Mouse (Mus musculus) ovary, adult 18-20 months (tissue): ENCODE results near the gene Angptl2.
"Not testable (repeated sequence)": the region's sequence is repeated elsewhere in the genome, so short reads cannot be mapped to it uniquely, and the experiment has no call there.

Experiments used
- DNase-seq: peaks from one replicate; pipeline ENCODE4 v3.0.0; 2022; ENCODE audit warnings: low spot score, mixed read lengths

Angptl2 gene

DNA sequence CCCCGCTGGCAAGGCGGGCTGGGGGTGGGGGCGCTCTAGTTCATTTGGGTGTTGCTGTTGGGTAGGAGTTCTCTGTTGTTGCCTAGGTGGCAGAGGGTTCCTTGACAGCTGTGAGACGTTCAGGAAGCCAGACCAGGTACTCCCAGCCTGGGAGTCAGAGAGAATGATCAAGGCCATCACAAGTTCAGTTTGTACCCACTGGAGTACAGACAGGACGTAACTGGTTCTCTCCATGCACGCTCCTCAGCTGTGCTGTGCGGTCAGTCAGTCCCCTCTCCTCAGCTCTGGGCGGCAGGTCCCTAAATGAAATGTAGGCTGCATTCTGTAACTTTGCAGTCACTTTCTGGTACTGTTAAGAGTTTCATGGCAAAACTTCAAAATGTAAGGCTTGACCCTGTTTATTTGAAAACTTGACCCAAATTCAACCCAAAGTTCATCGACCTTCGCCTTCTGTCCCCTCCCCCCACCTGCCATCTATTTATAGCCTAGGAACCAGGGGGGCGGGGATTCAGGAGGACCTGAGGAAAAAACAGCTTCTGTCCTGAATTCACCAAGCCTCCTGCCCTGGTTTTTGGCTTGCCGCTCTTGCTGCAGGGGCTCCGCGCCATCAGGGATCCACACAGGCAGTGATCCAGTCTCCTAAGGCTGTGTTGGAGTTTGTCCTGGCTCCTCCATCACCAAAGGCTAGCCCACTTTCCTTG lies 15.4 kb upstream of the Angptl2 start:
- DNase-seq = no peak

DNA sequence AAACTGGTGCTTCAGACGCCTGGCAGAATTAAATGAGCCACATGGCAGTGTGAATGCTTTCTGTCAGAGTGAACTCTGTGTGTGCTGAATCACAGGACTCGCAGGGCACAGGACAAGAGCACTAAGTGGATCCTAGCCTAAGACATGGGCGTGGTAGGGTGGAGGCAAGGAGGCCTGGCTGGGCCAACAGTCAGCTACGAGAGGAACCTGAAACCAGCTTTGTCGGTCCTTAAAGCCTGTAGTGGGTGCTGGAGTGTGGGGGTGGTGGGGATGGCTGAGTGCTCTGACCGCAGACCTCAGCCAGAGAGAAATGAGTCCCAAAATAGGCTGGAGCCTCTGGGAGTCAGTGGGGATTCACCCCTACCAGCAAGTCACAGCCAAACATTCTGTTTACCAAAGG lies 12.6 kb upstream of the Angptl2 start:
- DNase-seq = no peak

DNA sequence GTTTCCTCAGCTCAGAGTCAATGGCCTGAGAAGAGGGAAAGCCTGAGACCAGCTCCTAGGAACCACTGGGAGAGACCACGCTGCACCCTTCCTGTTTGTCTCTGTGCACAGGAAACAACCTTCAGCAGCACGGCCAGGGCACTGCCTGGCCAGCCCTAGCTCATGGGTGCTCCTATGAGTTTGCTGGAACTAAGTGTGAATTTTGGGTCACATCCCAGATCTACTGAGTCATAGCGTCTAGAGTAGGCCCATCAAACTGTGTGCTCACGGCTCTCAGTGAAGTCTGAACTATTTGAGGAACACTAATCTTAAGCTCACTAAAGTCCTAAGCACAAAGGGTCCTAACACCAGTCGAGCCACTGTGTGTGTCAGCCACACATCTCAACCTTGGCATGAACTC lies 10.9 kb upstream of the Angptl2 start:
- no peak for DNase-seq

DNA sequence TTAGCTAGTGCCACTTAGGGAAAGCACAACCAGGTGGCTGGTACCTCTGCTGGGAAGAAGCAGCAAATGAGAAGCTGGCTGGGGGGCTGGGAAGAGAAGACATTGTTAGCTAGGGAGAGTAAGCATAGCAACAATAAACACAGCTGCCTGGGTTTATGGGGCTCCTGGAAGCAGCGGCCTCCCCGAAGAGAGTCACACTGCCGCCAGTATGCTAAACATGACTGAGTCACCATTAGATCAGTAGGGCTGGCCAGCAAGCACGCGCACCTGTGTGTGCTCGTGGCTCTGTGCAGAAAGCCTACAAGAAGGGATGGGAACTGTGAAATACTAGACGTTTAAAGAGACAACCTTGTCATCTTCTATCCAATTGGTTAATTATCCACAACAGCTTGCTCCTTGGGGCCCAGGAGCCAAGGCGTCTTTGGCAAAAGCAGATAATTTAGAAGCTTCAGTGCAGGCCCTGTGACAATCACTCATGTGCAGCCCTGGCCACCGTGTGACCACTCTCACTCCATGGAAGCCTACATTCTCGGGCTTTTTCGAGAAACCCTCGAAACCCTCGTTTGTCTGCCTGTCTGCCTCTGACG lies 9.8 kb upstream of the Angptl2 start:
- DNase-seq = no peak

DNA sequence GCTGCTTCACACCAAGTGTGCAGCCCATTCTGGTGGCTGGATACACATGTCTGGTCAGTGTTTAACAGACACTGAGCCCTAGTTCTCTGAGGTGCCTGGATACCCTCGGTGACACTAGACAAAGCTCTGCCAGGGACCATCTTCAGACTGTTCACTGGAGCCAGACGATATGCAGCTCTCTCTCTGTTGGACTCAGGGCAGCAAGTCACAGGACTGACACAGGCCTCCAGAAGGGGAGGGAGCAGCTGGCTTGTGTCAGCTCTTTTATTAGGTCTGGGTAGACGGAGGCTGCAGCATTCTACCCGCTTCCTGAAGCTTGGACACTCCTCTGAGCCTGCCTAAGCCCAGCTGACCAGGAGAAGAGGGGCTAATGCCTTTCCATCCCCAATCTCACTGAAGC lies 8.8 kb upstream of the Angptl2 start:
- no peak for DNase-seq

DNA sequence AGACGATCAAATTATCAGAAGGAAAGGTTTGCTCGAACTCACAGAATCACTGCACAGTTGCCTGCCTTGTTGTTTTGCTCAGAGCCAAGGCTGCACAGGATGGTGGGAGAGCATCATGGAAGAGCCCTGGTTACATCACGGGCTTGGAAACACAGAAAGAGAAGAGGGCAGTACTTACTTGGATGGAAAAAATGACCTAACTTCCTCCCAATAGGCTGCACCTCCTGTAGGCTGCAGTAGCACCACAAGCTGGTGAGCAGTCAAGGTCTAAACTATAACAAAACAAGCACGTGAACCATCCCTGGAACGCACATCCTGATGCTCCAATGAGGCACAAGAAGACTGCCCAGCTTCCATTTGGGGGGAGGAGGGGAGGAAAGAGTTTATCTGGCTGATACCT lies 7.7 kb upstream of the Angptl2 start:
- DNase-seq = no peak

DNA sequence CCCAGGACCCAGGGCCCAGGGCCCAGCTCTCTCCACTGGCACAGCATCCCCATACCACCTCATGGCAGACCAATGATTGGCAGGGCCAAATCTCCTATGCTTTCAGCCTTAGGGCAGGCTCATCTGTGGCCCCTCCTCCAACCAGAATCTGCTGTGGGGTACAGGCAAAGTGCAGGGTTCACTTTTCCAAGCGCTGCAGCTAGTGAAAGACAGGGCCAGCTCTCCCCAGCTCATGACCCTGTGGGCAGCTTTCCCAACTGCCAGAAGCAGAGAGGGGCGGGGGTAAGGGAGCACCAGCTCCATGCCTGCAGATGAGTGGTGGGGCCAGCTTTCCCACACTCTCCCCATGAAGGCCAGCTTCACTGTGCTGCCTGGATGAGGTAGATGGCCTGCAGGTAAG lies 5.0 kb upstream of the Angptl2 start:
- no peak for DNase-seq

DNA sequence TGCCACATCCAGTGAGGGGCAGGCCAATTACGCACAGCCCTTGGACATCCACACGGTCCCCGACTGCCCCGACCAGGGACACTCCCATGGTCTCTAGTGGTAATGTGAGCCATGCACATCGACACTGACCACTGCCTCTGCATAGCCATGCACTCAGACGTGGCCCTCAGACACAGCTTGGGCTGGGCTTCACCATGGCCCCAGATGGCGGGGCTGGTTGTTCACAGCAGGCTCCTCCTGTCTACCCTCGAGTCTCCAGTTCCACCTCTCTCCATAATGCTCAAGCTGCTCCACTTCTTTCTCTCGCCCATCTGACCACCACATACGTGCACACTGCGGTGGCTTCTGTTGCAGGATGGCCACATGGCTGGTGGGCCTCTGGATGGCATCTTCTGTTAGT lies 4.6 kb upstream of the Angptl2 start:
- DNase-seq = not testable (repeated sequence)

DNA sequence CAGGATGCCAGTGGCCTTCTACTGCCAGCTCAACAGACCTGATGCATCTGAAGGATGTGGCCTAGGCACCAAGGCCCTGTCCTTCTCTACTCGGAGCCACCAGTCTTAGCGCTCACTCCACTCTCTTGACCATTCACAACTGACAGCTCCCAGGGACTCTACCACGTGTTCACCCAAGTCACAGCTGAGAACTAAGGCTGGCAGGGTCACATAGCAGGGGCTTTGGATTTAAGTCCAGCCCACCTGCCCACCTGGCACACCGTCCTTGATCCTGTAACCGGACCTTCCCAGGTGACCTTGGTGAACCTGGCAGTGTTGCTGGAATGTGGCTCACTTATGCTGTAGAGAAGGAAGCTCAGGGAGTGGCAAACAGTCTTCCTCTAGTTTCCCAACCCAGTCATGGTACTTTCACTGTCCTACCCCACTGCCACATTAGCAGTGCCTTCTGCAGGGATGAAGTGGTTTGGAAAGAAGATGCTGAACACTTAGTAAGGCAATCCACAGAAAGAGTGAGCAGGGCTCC lies 631 bp upstream of the Angptl2 start:
- DNase-seq = no peak

DNA sequence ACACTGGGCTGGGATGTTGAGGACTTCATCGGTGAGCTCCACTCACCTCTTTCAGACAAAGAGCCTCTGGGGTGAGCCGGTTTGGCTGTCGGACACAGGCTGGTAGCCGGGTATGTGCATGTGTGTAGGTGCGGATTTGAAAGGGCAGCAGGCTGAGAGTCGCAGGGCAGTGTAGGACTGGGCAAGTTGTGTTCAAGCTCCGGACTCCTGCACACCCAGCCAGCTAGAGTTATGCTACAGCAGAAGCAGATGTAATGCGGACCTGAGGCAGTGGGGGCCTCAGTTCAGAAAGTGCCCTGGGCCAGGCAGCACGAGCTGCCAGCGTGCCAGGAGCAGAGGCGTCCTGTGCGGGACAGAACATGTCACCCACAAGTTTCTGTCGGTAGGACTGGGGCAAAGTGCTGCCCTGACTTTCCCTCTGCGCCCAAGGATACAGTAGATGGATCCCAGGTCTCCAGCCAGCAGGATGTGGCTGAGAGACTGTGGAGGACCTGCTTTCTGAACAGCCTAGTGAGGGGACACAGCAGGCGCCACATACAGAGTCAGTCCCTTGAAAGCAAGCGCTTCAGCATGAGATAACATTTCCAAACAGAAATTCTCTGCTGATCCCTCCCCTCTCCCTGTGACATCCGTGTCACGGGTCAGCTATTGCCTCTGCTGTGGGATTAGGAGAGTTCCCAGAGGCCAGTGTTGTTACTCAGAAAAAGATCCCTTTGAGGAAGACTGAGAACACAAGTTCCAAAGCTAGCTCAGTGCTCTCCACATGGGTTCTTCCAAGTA lies 966 bp downstream of the Angptl2 start:
- DNase-seq = no peak

DNA sequence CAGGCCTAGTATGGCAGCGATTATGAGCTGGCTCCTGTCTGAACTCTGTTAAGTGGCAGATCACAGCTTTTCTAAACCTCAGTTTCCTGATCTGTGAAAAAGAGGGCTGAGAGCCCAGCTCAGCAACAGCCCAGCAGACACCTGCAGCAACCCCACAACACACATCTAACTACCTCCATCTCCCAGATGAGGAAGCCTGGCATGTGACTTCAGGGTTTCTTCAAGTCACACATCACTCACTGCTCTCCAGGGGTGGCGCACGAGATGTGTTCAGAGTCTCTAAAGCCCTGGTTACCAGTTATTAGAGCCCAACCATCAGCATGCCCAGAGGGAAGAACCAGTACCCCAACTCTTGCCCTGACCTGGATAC lies 1.5 kb downstream of the Angptl2 start:
- no peak for DNase-seq

DNA sequence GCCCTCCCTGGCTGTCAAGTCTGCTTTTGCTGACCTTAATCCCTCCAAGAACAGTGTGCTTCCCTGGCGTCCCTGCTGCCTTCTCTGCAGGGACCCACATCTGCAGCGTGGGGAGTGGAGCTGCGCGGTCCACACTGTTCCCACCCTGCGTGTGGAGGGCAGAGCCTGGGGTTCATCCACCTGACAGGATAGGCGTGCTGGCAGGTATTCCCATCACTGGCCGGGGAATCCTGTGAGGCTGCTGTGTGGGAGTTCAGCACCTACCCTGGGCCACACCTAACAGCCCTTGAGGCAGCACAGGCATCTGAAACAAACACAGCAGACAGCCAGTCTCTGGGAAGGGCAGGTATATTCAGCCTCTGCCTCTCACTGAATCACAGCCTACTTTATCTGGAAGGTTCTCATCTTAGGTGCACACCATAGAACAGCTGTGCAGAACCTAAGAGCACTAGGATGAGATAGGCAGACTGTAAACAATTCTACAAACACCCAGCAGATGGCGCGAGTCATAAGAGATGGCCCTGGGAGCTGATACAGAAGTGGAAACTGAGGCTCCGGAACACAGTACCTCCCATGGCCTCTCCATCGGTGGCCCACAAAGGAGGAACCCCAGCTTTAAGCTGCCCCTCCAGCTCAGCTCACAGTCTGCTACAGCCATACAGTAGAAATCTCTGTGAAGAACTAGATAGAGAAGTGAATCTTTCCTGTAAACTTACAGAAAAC lies 3.2 kb downstream of the Angptl2 start:
- DNase-seq = no peak

DNA sequence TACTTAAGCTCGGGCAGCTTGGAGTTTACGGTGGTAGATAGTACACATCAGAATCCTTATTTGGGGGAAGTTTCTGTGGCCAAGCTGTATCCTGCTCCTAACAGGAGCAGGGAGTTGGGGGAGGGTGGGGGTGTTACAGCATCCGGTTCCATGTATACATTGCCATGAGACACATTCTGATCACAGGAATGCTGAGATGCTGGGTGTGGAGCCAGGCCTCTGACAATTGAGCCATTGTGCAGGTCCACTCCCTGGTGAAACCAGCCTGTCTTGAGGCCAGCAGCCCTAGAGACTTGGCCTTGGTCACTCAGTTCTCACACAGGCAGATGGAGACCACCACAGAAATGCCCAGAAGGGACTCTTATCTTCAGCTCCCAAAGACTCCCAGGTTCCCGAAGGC lies 3.8 kb downstream of the Angptl2 start:
- no peak for DNase-seq

DNA sequence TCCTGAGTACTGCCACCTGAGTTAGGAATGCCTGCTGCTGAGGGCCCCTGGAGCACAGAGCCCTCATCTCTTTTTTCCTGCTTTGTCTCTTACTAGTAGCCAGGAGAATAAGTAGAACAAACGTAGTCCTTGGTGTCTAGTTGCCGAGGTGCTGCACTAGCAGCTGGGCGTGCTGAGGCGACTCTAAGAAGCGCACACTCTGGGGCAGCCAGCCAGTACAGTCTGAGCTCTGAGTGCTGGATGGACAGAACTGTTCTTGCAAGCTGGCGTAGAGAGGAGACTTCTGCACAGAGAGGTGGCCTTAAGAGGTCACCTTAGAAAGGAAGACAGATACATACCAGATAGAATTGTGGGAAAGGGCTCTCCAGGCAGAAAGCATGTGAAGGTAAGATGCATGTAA lies 4.4 kb downstream of the Angptl2 start:
- DNase-seq = no peak

DNA sequence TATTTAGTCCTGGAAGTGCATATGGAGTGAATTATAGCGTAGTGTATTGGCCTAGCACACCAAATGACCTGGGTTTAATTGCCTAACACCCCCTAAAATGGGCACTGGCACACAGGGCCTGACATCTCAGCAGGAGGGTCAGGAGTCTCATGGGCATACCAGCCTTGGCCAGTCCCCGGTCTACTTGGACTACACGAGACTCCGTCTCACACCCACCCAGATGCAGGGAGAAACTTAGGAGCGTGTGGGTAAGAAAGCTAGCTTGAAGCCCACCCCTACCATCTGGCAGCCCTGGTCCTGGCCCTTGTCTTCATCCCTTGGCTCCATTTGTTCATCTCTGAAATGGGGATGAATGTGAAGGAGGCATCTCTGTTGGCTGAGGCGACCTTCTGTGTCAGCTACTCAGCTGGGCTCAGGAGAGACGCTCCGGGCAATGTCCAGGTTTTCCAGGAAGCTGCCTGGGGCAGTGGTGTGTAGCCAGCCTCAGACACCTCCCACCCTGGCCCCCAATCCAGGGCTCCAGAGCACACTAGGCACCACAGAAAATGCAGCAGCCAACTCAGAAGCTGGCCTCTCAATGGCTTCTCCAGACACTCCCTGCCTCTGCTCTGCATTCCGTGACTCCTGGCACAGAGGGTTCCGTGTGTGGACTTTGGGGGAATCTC lies 4.9 kb downstream of the Angptl2 start:
- DNase-seq = no peak

DNA sequence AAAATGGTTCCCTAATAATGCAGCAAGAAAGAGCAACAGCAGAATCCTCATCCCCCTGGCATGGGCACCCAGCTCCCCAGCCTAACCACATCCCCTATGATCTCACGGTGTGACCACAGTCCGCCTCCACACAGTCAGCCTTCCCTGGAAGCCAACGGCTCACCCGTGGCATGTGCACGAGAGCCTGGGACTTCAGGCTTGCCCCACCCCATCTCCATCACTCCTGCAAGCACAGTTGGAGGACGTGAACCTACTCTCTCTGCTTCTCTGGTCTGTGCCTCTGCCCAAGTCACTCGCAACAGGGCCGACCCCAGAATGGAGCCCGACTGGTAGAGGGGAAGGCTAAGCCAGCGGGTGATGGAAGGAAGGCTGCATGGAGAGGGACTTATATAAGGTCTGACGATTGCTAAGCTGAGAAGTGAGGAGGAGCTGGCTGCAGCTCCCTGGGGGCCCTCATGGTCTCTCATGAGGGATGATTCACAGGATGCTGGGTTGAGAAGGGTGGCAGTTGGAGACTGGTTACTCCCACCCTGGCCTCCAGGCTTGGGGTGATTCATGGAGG lies 5.6 kb downstream of the Angptl2 start:
- no peak for DNase-seq

DNA sequence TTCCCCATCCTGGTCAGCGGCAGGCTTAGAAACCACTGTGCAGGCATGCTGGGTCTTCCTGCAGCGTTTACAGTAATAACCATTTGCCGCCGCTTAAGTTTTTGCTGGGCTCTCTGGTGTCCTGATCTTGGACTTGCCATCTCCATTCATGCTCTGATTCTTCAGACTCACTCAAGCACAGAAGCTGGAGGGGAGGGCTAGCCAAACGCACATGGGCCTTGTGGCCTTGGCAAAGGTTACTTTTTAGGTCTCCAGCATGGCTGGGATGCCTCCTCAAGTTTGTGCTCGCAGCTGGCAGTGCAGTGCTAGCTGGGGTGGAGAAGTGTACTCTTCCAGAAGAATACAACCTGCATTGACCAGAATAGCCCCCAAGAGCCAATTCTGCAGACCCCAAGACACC lies 6.6 kb downstream of the Angptl2 start:
- DNase-seq = no peak

DNA sequence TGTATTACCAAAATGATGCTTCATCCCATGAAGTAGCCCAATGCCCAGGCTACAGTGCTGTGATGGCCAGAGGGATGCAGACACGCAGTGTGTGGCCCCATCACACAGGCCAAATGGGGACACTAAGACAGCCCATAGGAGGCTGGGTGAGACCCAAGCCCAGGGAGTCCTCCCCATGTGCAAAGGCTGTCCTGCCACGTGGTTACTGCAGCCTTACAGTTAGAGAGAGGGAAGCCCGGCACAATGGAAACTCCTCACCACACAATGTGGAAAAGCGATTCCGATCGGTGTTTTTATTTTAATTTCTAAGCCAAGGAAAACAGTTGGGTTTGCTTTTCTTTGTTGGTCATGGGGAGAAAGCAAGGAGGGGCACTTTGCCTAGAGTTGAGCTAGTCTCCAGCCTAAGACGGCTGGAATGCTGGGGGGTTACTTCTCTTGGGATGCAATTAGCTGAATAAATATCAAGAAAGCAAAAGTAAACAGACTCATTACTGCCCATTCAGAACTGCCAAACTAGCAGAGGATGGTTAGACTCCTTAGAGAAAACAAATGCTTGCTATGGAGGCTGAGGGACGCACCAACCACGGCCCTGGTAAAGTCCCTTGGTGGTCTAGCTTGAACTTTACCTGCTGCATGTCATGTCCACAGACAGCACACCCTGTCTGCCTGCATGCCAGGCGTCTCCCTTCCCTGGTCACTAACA lies 7.9 kb downstream of the Angptl2 start:
- DNase-seq = no peak

DNA sequence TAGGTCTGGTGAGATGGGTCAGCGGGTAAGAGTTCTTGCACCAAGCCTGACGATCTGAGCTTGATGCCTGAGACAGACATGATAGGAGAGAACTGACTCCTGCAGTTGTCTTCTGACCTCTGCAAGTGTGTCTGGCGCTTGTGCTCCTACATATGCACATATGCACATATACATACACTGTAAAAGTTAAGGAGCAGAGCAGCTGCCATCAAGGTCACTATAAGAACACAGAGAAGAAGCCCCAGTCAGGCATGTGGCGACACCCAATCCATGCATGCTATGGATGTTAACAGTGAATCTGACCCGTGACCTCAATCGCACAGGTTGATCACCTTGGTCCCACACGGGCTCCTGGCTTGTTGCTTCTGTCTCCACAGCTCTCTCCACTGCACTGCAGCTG lies 10.1 kb downstream of the Angptl2 start:
- no peak for DNase-seq

DNA sequence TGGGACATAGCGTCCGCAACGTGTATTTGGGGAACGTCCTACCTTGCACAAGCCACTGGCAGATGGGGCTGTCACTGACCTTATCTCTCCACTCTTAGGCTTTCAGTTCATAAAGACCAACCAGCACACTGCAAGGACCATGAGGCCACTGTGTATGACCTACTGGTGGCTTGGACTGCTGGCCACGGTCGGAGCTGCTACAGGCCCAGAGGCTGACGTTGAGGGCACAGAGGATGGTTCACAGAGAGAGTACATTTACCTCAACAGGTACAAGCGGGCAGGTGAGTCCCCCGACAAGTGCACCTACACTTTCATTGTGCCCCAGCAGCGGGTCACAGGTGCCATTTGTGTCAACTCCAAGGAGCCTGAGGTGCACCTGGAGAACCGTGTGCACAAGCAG lies 12.2 kb downstream of the Angptl2 start:
- no peak for DNase-seq

DNA sequence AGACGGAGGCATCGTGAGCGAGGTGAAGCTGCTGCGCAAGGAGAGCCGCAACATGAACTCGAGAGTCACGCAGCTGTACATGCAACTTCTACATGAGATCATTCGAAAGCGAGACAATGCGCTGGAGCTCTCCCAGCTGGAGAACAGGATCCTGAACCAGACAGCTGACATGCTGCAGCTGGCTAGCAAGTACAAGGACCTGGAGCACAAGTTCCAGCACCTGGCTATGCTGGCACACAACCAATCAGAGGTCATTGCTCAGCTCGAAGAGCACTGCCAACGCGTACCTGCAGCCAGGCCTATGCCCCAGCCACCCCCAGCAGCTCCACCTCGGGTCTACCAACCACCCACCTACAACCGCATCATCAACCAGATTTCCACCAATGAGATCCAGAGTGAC lies 12.7 kb downstream of the Angptl2 start:
- DNase-seq = no peak
